Comparison of ENCODE assay signal across 24 mouse cellular contexts in genomic region chr4:136679221-136679620, GRCm38 (mm10). TPM values are rescaled to one million over a fixed set of nuclear protein-coding genes. Genes with fewer than 3 reads are reported as not detected.
DNase-seq lines count a peak whose midpoint lies in the region; ATAC-seq and TF ChIP-seq lines count a peak whose summit lies in the region.
"Had no signal": no experiment of that assay in that cellular context is flagged by ENCODE, and none has a peak within 500 bp of the region (broad histone marks: within the 10 kb centered on the region; RNA-seq: fewer than 3 reads in every experiment).

No protein-coding gene starts in this region.

- peaks cover 41% of the 10 kb centered on the region for H3K4me1 ChIP-seq in embryonic facial prominence, embryonic 13.5 days
- H3K4me1 ChIP-seq in embryonic facial prominence, embryonic 10.5 days, result peaks cover 54% of the 10 kb centered on the region
- peaks cover 27% of the 10 kb centered on the region for H3K4me1 ChIP-seq in midbrain, embryonic 12.5 days
- H3K4me1 ChIP-seq in midbrain, postnatal 0 days (ENCODE audit: insufficient read depth, low read length), result no peaks in the 10 kb centered on the region
- H3K4me1 ChIP-seq in hindbrain, embryonic 13.5 days (replicated peaks), result peaks cover 45% of the 10 kb centered on the region
- H3K4me1 ChIP-seq: liver, embryonic 15.5 days; stomach, embryonic 15.5 days had no signal

- H3K4me3 ChIP-seq in embryonic facial prominence, embryonic 13.5 days, result no peak overlapping the region
- no peak overlapping the region for H3K4me3 ChIP-seq in embryonic facial prominence, embryonic 10.5 days
- H3K4me3 ChIP-seq in midbrain, embryonic 12.5 days, result no peak overlapping the region
- H3K4me3 ChIP-seq in midbrain, postnatal 0 days (ENCODE audit: low read depth, low read length), result no peak overlapping the region
- no peak overlapping the region for H3K4me3 ChIP-seq in hindbrain, embryonic 13.5 days
- H3K4me3 ChIP-seq in layer of hippocampus, adult 2 months, result no peak overlapping the region
- H3K4me3 ChIP-seq: heart, adult 2 months; heart, embryonic 13.5 days; limb, embryonic 10.5 days; liver, embryonic 15.5 days; myocyte; stomach, embryonic 15.5 days had no signal

- WGBS in embryonic facial prominence, embryonic 13.5 days, result 85% methylated on average over 8 of the region's 8 CpGs
- 86% methylated on average over 8 of the region's 8 CpGs for WGBS in embryonic facial prominence, embryonic 10.5 days
- 85% methylated on average over 8 of the region's 8 CpGs for WGBS in midbrain, embryonic 12.5 days
- WGBS in midbrain, postnatal 0 days, result 81% methylated on average over 8 of the region's 8 CpGs
- WGBS in hindbrain, embryonic 13.5 days, result 85% methylated on average over 8 of the region's 8 CpGs

- H3K9ac ChIP-seq in embryonic facial prominence, embryonic 13.5 days, result peak overlapping the region; percentile 16; the same call in 1 of the 2 replicates
- no peak overlapping the region for H3K9ac ChIP-seq in midbrain, embryonic 12.5 days (replicated peaks)
- no peak overlapping the region for H3K9ac ChIP-seq in midbrain, postnatal 0 days (replicated peaks; ENCODE audit: low read length, poor library complexity, severe bottlenecking)
- 0 out of 2 replicates have a peak overlapping the region, but pooled peaks have one; percentile 39 for H3K9ac ChIP-seq in hindbrain, embryonic 13.5 days
- H3K9ac ChIP-seq: heart, embryonic 13.5 days; liver, embryonic 15.5 days; stomach, embryonic 15.5 days had no signal

- peaks cover 34% of the 10 kb centered on the region for H3K36me3 ChIP-seq in embryonic facial prominence, embryonic 13.5 days
- H3K36me3 ChIP-seq in embryonic facial prominence, embryonic 10.5 days (replicated peaks), result peaks cover 48% of the 10 kb centered on the region
- H3K36me3 ChIP-seq in midbrain, embryonic 12.5 days, result peaks cover 63% of the 10 kb centered on the region
- peaks cover 17% of the 10 kb centered on the region; the same call in 1 of the 2 replicates for H3K36me3 ChIP-seq in midbrain, postnatal 0 days (ENCODE audit: insufficient read depth, low read length)
- peaks cover 36% of the 10 kb centered on the region for H3K36me3 ChIP-seq in hindbrain, embryonic 13.5 days
- H3K36me3 ChIP-seq: heart, embryonic 13.5 days; liver, embryonic 15.5 days had no signal

- H3K27ac ChIP-seq in embryonic facial prominence, embryonic 13.5 days, result no peak overlapping the region
- no peak overlapping the region for H3K27ac ChIP-seq in embryonic facial prominence, embryonic 10.5 days (replicated peaks)
- H3K27ac ChIP-seq in midbrain, embryonic 12.5 days (replicated peaks), result peak overlapping the region; percentile 69
- H3K27ac ChIP-seq in midbrain, postnatal 0 days (ENCODE audit: low read depth, low read length), result no peak overlapping the region; the same call in 1 of the 2 replicates
- peak overlapping the region; percentile 64 for H3K27ac ChIP-seq in hindbrain, embryonic 13.5 days
- H3K27ac ChIP-seq in layer of hippocampus, adult 2 months, result no peak overlapping the region
- H3K27ac ChIP-seq: heart, adult 2 months; heart, embryonic 13.5 days; limb, embryonic 10.5 days; liver, embryonic 15.5 days; stomach, embryonic 15.5 days had no signal

- no peak overlapping the region for H3K4me2 ChIP-seq in embryonic facial prominence, embryonic 13.5 days
- H3K4me2 ChIP-seq in midbrain, embryonic 12.5 days (replicated peaks), result no peak overlapping the region
- H3K4me2 ChIP-seq in midbrain, postnatal 0 days (ENCODE audit: low read depth, low read length, poor library complexity, severe bottlenecking), result no peak overlapping the region
- H3K4me2 ChIP-seq in hindbrain, embryonic 13.5 days, result no peak overlapping the region
- H3K4me2 ChIP-seq: heart, embryonic 13.5 days; liver, embryonic 15.5 days; stomach, embryonic 15.5 days had no signal

- H3K9me3 ChIP-seq in embryonic facial prominence, embryonic 13.5 days, result no peaks in the 10 kb centered on the region
- H3K9me3 ChIP-seq in embryonic facial prominence, embryonic 10.5 days, result no peaks in the 10 kb centered on the region
- no peaks in the 10 kb centered on the region for H3K9me3 ChIP-seq in midbrain, embryonic 12.5 days
- H3K9me3 ChIP-seq in midbrain, postnatal 0 days (ENCODE audit: low read length), result no peaks in the 10 kb centered on the region
- H3K9me3 ChIP-seq in hindbrain, embryonic 13.5 days, result no peaks in the 10 kb centered on the region
- H3K9me3 ChIP-seq: heart, embryonic 13.5 days; limb, embryonic 10.5 days; liver, embryonic 15.5 days; stomach, embryonic 15.5 days had no signal

- no peak for DNase-seq in embryonic facial prominence, embryonic 10.5 days (ENCODE audit: low spot score)
- no peak for DNase-seq in midbrain, postnatal 0 days (ENCODE audit: low spot score)
- DNase-seq in ZHBTc4 (ENCODE audit: low read depth, low spot score), result peak; percentile 67
- DNase-seq in layer of hippocampus, adult 2 months (ENCODE audit: low spot score in 2 of 2), result no peak
- DNase-seq in retina, embryonic 14.5 days (ENCODE audit: low spot score), result no peak

- no peaks in the 10 kb centered on the region for H3K27me3 ChIP-seq in embryonic facial prominence, embryonic 13.5 days
- 0 out of 2 replicates have a peak, but pooled peaks cover 4% of the 10 kb centered on the region for H3K27me3 ChIP-seq in embryonic facial prominence, embryonic 10.5 days (replicated peaks; ENCODE audit: low read depth, poor library complexity, severe bottlenecking)
- H3K27me3 ChIP-seq in midbrain, embryonic 12.5 days, result no peaks in the 10 kb centered on the region
- H3K27me3 ChIP-seq in midbrain, postnatal 0 days (ENCODE audit: insufficient read depth, low read length), result no peaks in the 10 kb centered on the region
- H3K27me3 ChIP-seq in hindbrain, embryonic 13.5 days, result no peaks in the 10 kb centered on the region
- H3K27me3 ChIP-seq: liver, embryonic 15.5 days; stomach, embryonic 15.5 days had no signal

- no peak for ATAC-seq in embryonic facial prominence, embryonic 13.5 days (ENCODE audit: insufficient number of reproducible peaks, insufficient read depth, low FRiP score, low TSS enrichment, low read depth)
- ATAC-seq in midbrain, embryonic 12.5 days (ENCODE audit: low FRiP score, low read depth), result no peak
- ATAC-seq in midbrain, postnatal 0 days (ENCODE audit: low FRiP score), result no peak
- ATAC-seq in hindbrain, embryonic 13.5 days (ENCODE audit: low FRiP score), result no peak
- ATAC-seq: CD4-positive, CD25-positive, alpha-beta regulatory T cell, adult 4 months had no signal

- no peak for TF ChIP-seq CTCF in midbrain, postnatal 0 days (IDR thresholded peaks at IDR 0.05)
- no peak for TF ChIP-seq CTCF in layer of hippocampus, adult 2 months (conservative IDR thresholded peaks at IDR 0.05)

RNA-seq across cellular contexts. Expression of gene Lactbl1, which starts 56.8 kb away (rescaled TPM):
- polyA plus RNA-seq in embryonic facial prominence, embryonic 13.5 days (2015; fragmentation: Nextera tagmentation; extraction: Ambion mirVana), result not detected in 2 replicates
- polyA plus RNA-seq in embryonic facial prominence, embryonic 10.5 days (2016; fragmentation: Nextera tagmentation; extraction: Ambion mirVana), result not detected in 2 replicates
- 0.05 and 0.12 TPM in 2 replicates for polyA plus RNA-seq in midbrain, embryonic 12.5 days (2016; fragmentation: Nextera tagmentation; extraction: Ambion mirVana)
- total RNA-seq in midbrain, postnatal 0 days (2014; rRNA removed), result 0.93 TPM in 1 of 2 replicates, not detected in the other
- polyA plus RNA-seq in midbrain, postnatal 0 days (2015; fragmentation: Nextera tagmentation; extraction: Ambion mirVana), result 0.09 TPM in 1 of 2 replicates, not detected in the other
- 0.06 TPM in 1 of 2 replicates, not detected in the other for polyA plus RNA-seq in hindbrain, embryonic 13.5 days (2015; fragmentation: Nextera tagmentation; extraction: Ambion mirVana)
- under 1 TPM; 0.15 to 0.20 TPM for total RNA-seq in layer of hippocampus, adult 2 months (2021)
- total RNA-seq: ES-E14; gastrocnemius, adult 18-20 months; gastrocnemius, postnatal 36 days; heart, adult 2 months; heart, postnatal 14 days had no signal
- polyA plus RNA-seq: embryonic facial prominence, embryonic 14.5 days; heart, embryonic 13.5 days; kidney, embryonic 16.5 days; large intestine, adult 2 months; limb, embryonic 10.5 days; liver, embryonic 15.5 days; lung, embryonic 16.5 days; myocyte; neural tube, embryonic 14.5 days; stomach, embryonic 15.5 days had no signal

Comparison
In these comparisons a context has a peak if more than half of its experiments do, and no peak if none do; other contexts are left out.
1. H3K27ac ChIP-seq: peak in midbrain, embryonic 12.5 days (single experiment) and hindbrain, embryonic 13.5 days (single experiment); none in embryonic facial prominence, embryonic 13.5 days (single experiment), embryonic facial prominence, embryonic 10.5 days (single experiment), midbrain, postnatal 0 days (single experiment) and layer of hippocampus, adult 2 months (single experiment).
2. H3K9ac ChIP-seq: peak in embryonic facial prominence, embryonic 13.5 days (single experiment) and hindbrain, embryonic 13.5 days (single experiment); none in midbrain, embryonic 12.5 days (single experiment) and midbrain, postnatal 0 days (single experiment).